Mouse (Mus musculus): ENCODE data around the gene Ift74.

- TF ChIP-seq CTCF (IDR thresholded peaks at IDR 0.05; ENCODE audit: low read depth, low read length) (no peak), POLR2A (IDR thresholded peaks at IDR 0.05; ENCODE audit: extremely low read depth, insufficient read depth, low read length) (no peak)
These were observed 82.1 kb downstream of the Ift74 start for GRCm38 (mm10) chr4:94696368-94696767.

Measured in liver, adult 2 months (tissue).